Mouse (Mus musculus): Measurements from ENCODE around the gene Qars.

GRCm38 (mm10) chr9:108540846-108541245 lies 33.3 kb downstream of the Qars start:
- TF ChIP-seq CTCF (IDR thresholded peaks at IDR 0.05; ENCODE audit: extremely low read depth, insufficient read depth, insufficient read length, insufficient replicate concordance) (no peak), POLR2A (IDR thresholded peaks at IDR 0.05; ENCODE audit: low read depth, low read length) (no peak)

Data from spleen, adult 2 months (tissue).